Mouse (Mus musculus): ENCODE data around the gene Gm5105. TPM values are rescaled to one million over a fixed set of nuclear protein-coding genes. Genes with fewer than 3 reads are reported as not detected.

Gene Gm5105
- polyA plus RNA-seq, 1 experiment from 2014 or later = not detected

DNA sequence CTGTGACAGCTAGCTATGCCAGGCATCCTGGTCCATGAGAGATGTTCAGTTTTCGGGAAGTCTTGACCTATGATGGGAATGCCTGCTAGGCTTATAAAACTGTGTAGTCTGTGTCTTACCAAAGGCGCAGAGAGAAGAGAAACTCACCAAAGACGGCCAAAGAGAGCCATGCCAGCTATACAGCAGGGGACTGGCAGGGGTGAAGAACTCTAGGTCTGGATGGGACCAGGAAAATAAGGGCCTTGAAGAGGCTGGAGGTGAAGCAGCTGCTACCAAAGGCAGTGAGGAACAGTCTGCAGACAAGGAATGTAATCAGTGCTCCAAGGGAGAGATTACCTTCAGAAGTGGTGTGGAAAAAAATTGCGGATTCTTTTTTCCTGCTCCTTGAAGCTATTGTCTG lies 16.7 kb upstream of the Gm5105 start:
- H3K4me2 ChIP-seq = no peak overlapping the region
- no peaks in the 10 kb centered on the region for H3K36me3 ChIP-seq (ENCODE audit: poor library complexity, severe bottlenecking)
- H3K27ac ChIP-seq = no peak overlapping the region
- H3K9ac ChIP-seq = no peak overlapping the region
- no peaks in the 10 kb centered on the region for H3K9me3 ChIP-seq (replicated peaks)
- no peak overlapping the region for H3K4me3 ChIP-seq
- ATAC-seq = no peak
- no peaks in the 10 kb centered on the region for H3K4me1 ChIP-seq
- 63% methylated on average over 4 of the region's 4 CpGs for WGBS
- H3K27me3 ChIP-seq = no peaks in the 10 kb centered on the region

DNA sequence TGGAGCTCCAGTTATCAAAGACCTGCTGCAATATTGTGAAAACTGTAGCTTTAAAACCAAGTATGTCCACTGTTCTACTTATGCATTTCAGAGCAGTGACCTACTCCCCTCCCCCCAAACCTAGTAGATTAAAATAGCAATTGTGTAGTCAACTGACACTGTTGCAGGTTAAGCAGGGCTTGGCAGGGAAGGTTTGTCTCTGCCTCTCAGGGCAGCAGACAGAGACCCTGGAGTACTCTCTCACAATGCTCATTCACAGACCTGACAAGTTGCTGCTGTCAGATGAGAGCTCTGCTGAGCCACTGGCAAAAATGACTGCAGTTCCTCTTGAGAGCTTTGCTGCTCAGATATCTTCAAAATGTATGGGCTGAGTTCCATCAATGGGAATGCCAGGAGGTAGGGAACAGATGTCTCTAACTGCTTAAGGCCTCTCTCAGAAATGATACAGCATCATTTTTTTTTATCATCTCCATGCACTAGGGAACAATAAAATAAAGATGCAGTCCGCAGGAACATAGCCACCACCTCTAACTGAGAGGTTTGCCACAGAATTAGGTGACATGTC lies 16.0 kb upstream of the Gm5105 start:
- Histone ChIP-seq H3K9ac (no peak overlapping the region), H3K4me2 (no peak overlapping the region), H3K4me3 (no peak overlapping the region), H3K27me3 (no peaks in the 10 kb centered on the region), H3K4me1 (no peaks in the 10 kb centered on the region), H3K36me3 (ENCODE audit: poor library complexity, severe bottlenecking) (no peaks in the 10 kb centered on the region), H3K9me3 (replicated peaks) (no peaks in the 10 kb centered on the region), H3K27ac (no peak overlapping the region)
- peak; percentile 24; the same call in 1 of the 2 replicates for ATAC-seq
- WGBS = 92% methylated on average over 1 of the region's 1 CpGs

DNA sequence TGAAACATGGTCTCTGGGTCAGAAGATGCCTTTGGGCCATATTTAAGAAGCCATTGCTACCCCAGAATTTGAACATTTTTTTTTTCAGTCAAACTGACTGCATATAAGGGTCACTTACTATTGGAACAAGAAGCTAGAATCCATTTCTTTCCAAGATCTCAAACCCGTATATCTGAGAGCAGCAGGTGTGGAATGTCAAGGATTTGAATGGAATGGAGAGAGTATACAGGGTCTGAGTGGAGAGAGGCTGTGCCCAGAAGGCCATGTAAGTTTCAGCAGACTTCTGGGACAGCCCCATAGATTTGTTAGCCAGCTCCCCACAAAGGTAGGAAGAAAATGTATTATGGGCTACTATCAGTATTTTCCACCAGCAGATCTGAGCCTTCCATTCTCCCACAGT lies 11.5 kb upstream of the Gm5105 start:
- WGBS = 84% methylated on average over 1 of the region's 1 CpGs
- H3K27ac ChIP-seq = no peak overlapping the region
- ATAC-seq = no peak

DNA sequence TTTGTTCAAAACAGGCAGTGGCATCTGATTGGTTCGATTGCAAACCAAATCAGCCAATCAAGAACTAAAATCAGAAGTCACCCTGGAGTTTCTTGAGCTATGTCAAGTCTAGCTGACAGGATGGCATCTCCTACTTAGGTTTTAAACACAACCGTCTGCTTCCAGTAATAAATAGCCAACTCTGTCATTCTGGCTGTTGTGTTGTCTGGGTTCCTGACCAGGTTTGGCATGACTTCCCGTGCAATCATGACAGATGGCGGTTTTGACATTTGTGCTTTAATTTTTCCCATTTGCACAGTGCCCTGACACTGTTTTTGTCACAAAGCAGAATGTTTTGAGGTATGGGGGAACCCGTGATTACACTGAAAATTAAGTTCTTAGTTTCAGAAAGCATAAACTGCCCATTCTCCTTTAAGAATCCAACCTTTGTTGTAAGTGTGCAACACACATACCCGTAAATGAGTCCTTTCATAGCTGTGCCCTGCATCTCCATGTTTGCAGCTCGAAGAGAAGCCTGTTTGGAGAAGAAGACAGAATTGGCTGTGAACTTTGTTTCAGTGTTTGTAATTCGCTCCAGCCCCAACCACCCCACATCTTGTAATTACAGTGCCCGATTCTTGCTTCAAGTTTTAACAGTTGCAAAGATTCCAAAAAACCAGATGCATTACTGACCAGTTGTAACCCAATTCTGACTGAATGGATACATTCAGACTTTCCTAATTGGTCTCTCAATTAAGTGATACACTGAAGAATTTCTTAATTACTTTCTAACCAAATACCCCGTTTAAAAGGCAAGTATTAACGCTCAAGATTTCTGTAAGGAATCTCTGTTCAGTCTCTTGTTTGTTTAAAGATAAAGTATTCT lies 10.5 kb upstream of the Gm5105 start:
- no peak overlapping the region for H3K9ac ChIP-seq
- no peaks in the 10 kb centered on the region for H3K9me3 ChIP-seq (replicated peaks)
- H3K36me3 ChIP-seq (ENCODE audit: poor library complexity, severe bottlenecking) = no peaks in the 10 kb centered on the region
- no peak overlapping the region for H3K4me3 ChIP-seq
- ATAC-seq = peak; percentile 79
- 52% methylated on average over 11 of the region's 11 CpGs for WGBS
- peaks cover 13% of the 10 kb centered on the region for H3K4me1 ChIP-seq
- H3K4me2 ChIP-seq = no peak overlapping the region
- no peaks in the 10 kb centered on the region for H3K27me3 ChIP-seq
- H3K27ac ChIP-seq = no peak overlapping the region; the same call in 1 of the 2 replicates

More for the DNA sequence above, 11.5 kb upstream of the Gm5105 start:
- Histone ChIP-seq H3K4me3 (no peak overlapping the region), H3K36me3 (ENCODE audit: poor library complexity, severe bottlenecking) (no peaks in the 10 kb centered on the region), H3K9me3 (replicated peaks) (no peaks in the 10 kb centered on the region), H3K9ac (no peak overlapping the region), H3K4me2 (no peak overlapping the region), H3K4me1 (peaks cover 13% of the 10 kb centered on the region), H3K27me3 (no peaks in the 10 kb centered on the region)

DNA sequence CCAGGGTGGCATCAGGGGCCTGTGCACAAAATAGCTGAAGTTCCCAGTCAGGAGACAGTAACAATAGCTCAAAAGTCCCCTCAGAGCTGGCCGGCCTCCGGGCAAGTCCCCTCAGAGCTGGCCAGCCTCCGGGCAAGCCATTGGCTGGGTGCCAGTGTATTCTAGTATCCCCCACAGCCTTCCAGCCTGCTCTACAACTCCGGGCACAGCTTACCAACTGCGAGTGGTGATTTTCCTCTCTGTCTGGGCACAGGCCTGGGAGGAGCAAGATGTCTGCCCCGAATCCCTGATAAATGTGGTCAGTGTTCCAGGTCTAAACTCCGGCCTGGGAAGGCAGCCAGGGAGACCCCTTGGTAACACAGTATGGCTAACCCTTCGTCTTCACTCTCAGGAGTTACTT lies 8.0 kb upstream of the Gm5105 start:
- Histone ChIP-seq H3K9ac (no peak overlapping the region), H3K36me3 (ENCODE audit: poor library complexity, severe bottlenecking) (no peaks in the 10 kb centered on the region), H3K4me1 (peaks cover 13% of the 10 kb centered on the region), H3K4me3 (no peak overlapping the region), H3K4me2 (no peak overlapping the region), H3K27ac (no peak overlapping the region), H3K9me3 (replicated peaks) (no peaks in the 10 kb centered on the region), H3K27me3 (no peaks in the 10 kb centered on the region)
- ATAC-seq = no peak
- 61% methylated on average over 8 of the region's 8 CpGs for WGBS

DNA sequence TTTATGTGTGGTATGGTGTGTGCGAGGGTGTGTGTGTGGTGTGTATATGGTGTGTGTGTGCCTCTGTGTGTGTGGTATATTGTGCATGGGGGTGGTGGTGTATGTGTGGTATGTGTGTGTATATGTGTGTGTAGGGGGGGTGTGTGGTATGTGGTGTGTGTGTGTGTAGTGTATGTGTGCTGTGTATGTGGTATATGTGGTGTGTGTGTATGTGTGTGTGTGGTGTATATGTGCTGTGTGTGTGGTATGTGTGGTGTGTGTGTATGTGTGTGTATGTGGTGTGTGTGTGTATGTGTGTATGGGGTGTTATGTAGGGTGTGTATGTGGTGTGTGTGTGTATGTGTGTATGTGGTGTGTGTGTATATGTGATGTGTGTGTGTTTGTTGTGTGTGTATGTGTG lies 7.0 kb upstream of the Gm5105 start:
- H3K4me3 ChIP-seq = no peak overlapping the region

DNA sequence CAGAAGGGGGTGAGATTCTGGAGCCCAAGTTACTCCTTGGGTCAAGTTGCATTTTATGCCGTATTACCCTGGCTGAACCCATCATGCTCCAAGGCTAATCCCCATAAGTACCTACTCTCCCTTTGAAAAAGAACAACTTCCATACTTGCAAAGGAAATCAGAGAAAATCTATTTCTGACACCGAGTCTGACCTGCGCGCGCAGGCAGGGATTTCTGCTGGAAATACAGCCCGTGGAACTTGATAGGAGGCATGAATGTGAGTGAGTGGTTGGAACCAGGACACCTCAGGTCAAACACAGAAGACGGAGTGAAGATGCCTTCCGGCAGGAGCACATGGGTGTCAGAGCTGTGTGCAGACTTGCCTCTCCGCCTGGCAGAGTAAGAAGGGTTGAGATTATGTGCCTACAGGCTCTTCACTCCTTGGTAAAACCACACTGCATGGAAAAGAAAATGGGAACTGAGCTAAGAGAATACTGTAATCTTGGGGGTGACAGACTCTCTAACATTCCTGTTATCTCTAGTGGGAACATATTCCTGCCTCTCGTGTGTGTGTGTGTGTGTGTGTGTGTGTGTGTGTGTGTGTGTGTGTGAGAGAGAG lies 4.4 kb upstream of the Gm5105 start:
- ATAC-seq = no peak
- Histone ChIP-seq H3K27ac (no peak overlapping the region), H3K9ac (no peak overlapping the region), H3K4me1 (peaks cover 6% of the 10 kb centered on the region), H3K27me3 (no peaks in the 10 kb centered on the region), H3K4me2 (no peak overlapping the region), H3K4me3 (no peak overlapping the region), H3K9me3 (replicated peaks) (no peaks in the 10 kb centered on the region), H3K36me3 (ENCODE audit: poor library complexity, severe bottlenecking) (no peaks in the 10 kb centered on the region)
- 84% methylated on average over 10 of the region's 10 CpGs for WGBS

More for the DNA sequence above, 7.0 kb upstream of the Gm5105 start:
- Histone ChIP-seq H3K9me3 (replicated peaks) (no peaks in the 10 kb centered on the region), H3K36me3 (ENCODE audit: poor library complexity, severe bottlenecking) (no peaks in the 10 kb centered on the region), H3K27ac (no peak overlapping the region), H3K9ac (no peak overlapping the region), H3K4me1 (peaks cover 13% of the 10 kb centered on the region), H3K4me2 (no peak overlapping the region), H3K27me3 (no peaks in the 10 kb centered on the region)
- no peak for ATAC-seq
- WGBS = 100% methylated on average over 1 of the region's 1 CpGs

DNA sequence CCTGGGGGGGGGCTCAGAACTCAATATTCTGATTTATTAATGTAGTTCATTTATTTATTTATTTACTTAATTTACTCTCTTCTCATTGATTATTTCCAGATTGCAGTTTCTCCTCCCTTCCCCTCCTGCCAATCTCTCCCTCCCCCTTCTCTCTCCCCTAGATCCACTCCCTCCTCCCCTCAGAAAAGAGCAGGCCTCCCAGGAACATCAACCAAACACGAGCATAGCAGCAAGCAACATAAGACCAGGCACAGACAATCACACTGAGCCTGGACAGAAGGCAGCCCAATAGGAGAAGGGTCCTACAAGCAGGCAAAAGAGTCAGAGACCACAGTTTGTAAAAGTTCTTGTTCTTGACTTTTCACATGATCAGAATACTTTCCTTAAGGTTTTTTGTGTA lies 3.8 kb upstream of the Gm5105 start:
- H3K9me3 ChIP-seq (replicated peaks) = no peaks in the 10 kb centered on the region
- H3K27ac ChIP-seq = no peak overlapping the region
- H3K36me3 ChIP-seq (ENCODE audit: poor library complexity, severe bottlenecking) = no peaks in the 10 kb centered on the region
- no peak overlapping the region for H3K4me3 ChIP-seq
- no peak overlapping the region for H3K4me2 ChIP-seq
- no peak for ATAC-seq
- peaks cover 12% of the 10 kb centered on the region for H3K4me1 ChIP-seq
- H3K9ac ChIP-seq = no peak overlapping the region
- 0% methylated on average over 1 of the region's 1 CpGs for WGBS
- H3K27me3 ChIP-seq = no peaks in the 10 kb centered on the region

DNA sequence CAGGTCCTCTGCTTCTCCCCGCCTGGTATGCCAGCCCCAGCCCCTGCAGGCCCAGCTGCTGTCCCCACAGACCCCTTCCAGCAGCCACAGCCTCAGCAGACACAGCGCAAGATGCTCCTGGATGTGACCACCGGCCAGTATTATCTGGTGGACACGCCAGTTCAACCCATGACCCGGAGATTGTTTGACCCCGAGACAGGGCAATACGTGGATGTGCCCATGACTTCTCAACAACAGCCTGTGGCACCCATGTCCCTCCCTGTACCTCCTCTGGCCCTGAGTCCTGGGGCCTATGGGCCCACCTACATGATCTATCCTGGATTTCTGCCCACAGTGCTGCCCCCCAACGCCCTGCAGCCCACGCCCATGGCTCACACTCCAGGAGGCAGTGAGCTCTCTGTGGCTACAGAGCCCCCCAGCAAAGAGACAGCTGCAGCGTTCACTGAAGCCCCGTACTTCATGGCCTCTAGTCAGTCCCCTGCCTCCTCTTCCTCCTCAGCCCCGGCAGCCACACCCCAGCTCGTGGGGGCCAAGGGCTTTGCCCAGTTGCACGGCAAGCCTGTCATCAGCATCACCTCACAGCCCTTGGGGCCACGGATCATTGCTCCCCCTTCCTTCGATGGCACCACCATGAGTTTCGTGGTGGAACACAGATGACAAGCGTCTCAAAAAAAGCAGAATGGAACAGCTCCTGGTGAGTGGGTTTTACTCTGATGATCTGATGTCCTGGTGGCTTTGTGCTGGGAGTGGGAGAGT lies 2.7 kb upstream of the Gm5105 start:
- peaks cover 12% of the 10 kb centered on the region for H3K4me1 ChIP-seq
- ATAC-seq = no peak
- H3K36me3 ChIP-seq (ENCODE audit: poor library complexity, severe bottlenecking) = no peaks in the 10 kb centered on the region
- H3K9ac ChIP-seq = no peak overlapping the region
- 79% methylated on average over 18 of the region's 18 CpGs for WGBS
- no peak overlapping the region for H3K4me3 ChIP-seq
- no peak overlapping the region for H3K27ac ChIP-seq
- no peaks in the 10 kb centered on the region for H3K27me3 ChIP-seq
- H3K4me2 ChIP-seq = no peak overlapping the region
- H3K9me3 ChIP-seq (replicated peaks) = no peaks in the 10 kb centered on the region

DNA sequence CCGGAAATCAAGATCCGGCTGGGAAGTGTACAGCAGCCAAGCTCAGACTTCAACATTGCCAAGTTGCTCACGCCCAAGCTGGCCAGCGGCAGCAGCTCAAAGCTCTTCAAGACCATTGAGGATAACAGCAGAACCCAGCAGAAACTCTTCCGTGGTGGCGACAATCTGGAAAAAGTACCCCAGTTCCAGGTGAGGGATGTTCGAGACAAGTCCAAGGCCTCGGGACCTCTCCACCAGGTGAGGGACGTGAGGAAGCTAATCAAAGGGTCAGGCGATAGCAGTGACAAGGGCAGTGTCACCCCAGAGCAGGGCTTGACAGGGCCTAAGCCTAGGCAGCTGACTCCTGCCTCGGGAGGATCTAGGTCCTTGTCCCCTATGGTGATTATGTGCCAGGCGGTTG lies 915 bp upstream of the Gm5105 start:
- H3K36me3 ChIP-seq (ENCODE audit: poor library complexity, severe bottlenecking) = no peaks in the 10 kb centered on the region
- H3K27ac ChIP-seq = no peak overlapping the region
- no peak overlapping the region for H3K4me3 ChIP-seq
- H3K9ac ChIP-seq = no peak overlapping the region
- no peaks in the 10 kb centered on the region for H3K27me3 ChIP-seq
- ATAC-seq = no peak
- H3K9me3 ChIP-seq (replicated peaks) = no peaks in the 10 kb centered on the region
- WGBS = 96% methylated on average over 12 of the region's 12 CpGs
- H3K4me1 ChIP-seq = peaks cover 21% of the 10 kb centered on the region
- H3K4me2 ChIP-seq = no peak overlapping the region

DNA sequence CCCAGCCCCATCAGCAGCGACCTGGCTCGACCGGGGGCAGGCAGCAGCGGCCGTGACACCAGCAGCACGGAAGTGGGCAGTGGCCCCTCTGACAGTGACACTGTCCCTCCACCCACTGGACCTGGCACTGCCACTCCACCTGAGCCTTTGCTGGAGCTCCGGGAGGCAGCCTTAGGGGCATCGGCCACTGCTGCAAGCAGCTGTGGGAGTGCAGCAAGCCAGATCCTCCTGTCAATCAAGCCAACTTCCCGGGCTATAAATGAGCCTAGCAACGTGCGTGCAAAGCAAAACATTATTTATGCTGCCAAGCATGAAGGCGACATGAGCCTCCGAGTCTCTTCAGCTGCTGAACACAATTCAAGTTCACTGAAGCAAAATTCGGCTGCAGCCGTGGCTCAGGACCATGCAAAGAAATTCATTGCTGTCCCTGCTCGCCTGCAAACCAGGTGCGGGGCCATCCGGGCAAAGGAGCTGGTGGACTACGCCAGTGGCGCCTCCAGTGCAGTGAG lies 786 bp downstream of the Gm5105 start:
- Histone ChIP-seq H3K9me3 (replicated peaks) (no peaks in the 10 kb centered on the region), H3K4me2 (no peak overlapping the region), H3K4me1 (peaks cover 21% of the 10 kb centered on the region), H3K27ac (no peak overlapping the region), H3K4me3 (no peak overlapping the region), H3K9ac (no peak overlapping the region), H3K36me3 (ENCODE audit: poor library complexity, severe bottlenecking) (no peaks in the 10 kb centered on the region), H3K27me3 (no peaks in the 10 kb centered on the region)
- peak; percentile 68 for ATAC-seq
- 69% methylated on average over 20 of the region's 20 CpGs for WGBS

DNA sequence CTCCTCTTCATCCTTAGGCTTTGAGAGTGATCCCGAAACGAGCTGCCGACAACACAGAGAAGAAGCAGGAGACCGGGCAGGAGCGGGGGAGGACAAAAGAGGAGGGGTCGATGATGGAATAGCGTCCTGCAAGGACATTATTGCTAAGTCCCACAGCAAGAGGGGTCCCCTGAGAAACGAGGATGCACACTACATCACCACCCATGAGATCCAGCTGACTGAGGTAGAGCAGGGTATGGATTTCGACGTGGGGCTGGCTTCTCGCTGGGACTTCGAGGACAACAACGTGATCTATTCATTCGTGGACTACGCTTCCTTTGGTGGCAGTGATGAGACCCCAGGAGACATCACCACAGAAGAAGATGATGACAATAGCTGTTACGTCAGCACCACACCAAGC lies 1.3 kb downstream of the Gm5105 start:
- H3K4me2 ChIP-seq = no peak overlapping the region
- no peak overlapping the region for H3K9ac ChIP-seq
- H3K4me1 ChIP-seq = peaks cover 21% of the 10 kb centered on the region
- H3K27me3 ChIP-seq = no peaks in the 10 kb centered on the region
- WGBS = 83% methylated on average over 16 of the region's 16 CpGs
- H3K9me3 ChIP-seq (replicated peaks) = no peaks in the 10 kb centered on the region
- peak; percentile 21; the same call in 1 of the 2 replicates for ATAC-seq
- H3K4me3 ChIP-seq = no peak overlapping the region
- H3K27ac ChIP-seq = no peak overlapping the region
- H3K36me3 ChIP-seq (ENCODE audit: poor library complexity, severe bottlenecking) = no peaks in the 10 kb centered on the region

Measured in forebrain, embryonic 13.5 days (tissue).